Mouse (Mus musculus): ENCODE results near the gene Mfsd12. TPM values are rescaled to one million over a fixed set of nuclear protein-coding genes. Genes with fewer than 3 reads are reported as not detected.
A peak's percentile ranks its signal among the peaks of the same experiment; 100 is the strongest.

Gene Mfsd12
- total RNA-seq, 1 experiment = 28.7 TPM

GRCm38 (mm10) chr10:81367207-81367495 lies 9.9 kb downstream of the Mfsd12 start:
- TF ChIP-seq HCFC1 (IDR thresholded peaks at IDR 0.05; ENCODE audit: borderline replicate concordance, insufficient read depth, low read length) = no peak
- no peak overlapping the region for H3K4me3 ChIP-seq (ENCODE audit: insufficient read depth in 1 of 2, low read depth in 1 of 2, low read length in 2 of 2, poor library complexity in 1 of 2, severe bottlenecking in 1 of 2)
- peaks cover 68% of the 10 kb centered on the region for H3K36me3 ChIP-seq (ENCODE audit: control insufficient read depth, insufficient read depth, low read length, poor library complexity, severe bottlenecking)
- in situ Hi-C loops (cut with MboI; ENCODE audit: low sequenced_read_pairs in 2 of 2, unreplicated experiment in 2 of 2) = no loop called here
- no peak for DNase-seq (ENCODE audit: low read depth, low spot score)
- no peak overlapping the region for H3K9ac ChIP-seq (ENCODE audit: insufficient read depth, low read depth, low read length, poor library complexity, severe bottlenecking)
- no peaks in the 10 kb centered on the region for H3K9me3 ChIP-seq (ENCODE audit: control insufficient read depth, insufficient read depth, low read depth, low read length)
- peaks cover 0 to 37% of the 10 kb centered on the region in 2 experiments; a peak in 3 of 4 replicates for H3K4me1 ChIP-seq (ENCODE audit: control insufficient read depth in 2 of 2, insufficient read depth in 2 of 2, low read length in 2 of 2, poor library complexity in 1 of 2)
- H3K27ac ChIP-seq (ENCODE audit: insufficient read depth, low read depth, low read length, poor library complexity, severe bottlenecking) = no peak overlapping the region

GRCm38 (mm10) chr10:81375322-81375721 lies 18.0 kb downstream of the Mfsd12 start:
- peaks cover 6 to 15% of the 10 kb centered on the region in 2 experiments; a peak in 2 of 4 replicates for H3K4me1 ChIP-seq (ENCODE audit: control insufficient read depth in 2 of 2, insufficient read depth in 2 of 2, low read length in 2 of 2, poor library complexity in 1 of 2)
- peak overlapping the region in 1 of 2 experiments; percentile 10; a peak in 1 of 4 replicates for H3K4me3 ChIP-seq (ENCODE audit: insufficient read depth in 1 of 2, low read depth in 1 of 2, low read length in 2 of 2, poor library complexity in 1 of 2, severe bottlenecking in 1 of 2)
- in situ Hi-C loops (cut with MboI; ENCODE audit: low sequenced_read_pairs in 2 of 2, unreplicated experiment in 2 of 2) = no loop called here
- H3K9me3 ChIP-seq (ENCODE audit: control insufficient read depth, insufficient read depth, low read depth, low read length) = no peaks in the 10 kb centered on the region
- H3K9ac ChIP-seq (ENCODE audit: insufficient read depth, low read depth, low read length, poor library complexity, severe bottlenecking) = peak overlapping the region; percentile 46; the same call in 1 of the 2 replicates
- TF ChIP-seq ZNF384 (IDR thresholded peaks at IDR 0.05; ENCODE audit: low read depth, low read length) (no peak), MAFK (IDR thresholded peaks at IDR 0.05; ENCODE audit: insufficient read depth, low read depth, low read length) (peak; percentile 52; the same call in 1 of the 2 replicates)
- peaks cover 39% of the 10 kb centered on the region for H3K36me3 ChIP-seq (ENCODE audit: control insufficient read depth, insufficient read depth, low read length, poor library complexity, severe bottlenecking)
- no peak overlapping the region; the same call in 1 of the 2 replicates for H3K27ac ChIP-seq (ENCODE audit: insufficient read depth, low read depth, low read length, poor library complexity, severe bottlenecking)
- no peak for DNase-seq (ENCODE audit: low read depth, low spot score)

DNA sequence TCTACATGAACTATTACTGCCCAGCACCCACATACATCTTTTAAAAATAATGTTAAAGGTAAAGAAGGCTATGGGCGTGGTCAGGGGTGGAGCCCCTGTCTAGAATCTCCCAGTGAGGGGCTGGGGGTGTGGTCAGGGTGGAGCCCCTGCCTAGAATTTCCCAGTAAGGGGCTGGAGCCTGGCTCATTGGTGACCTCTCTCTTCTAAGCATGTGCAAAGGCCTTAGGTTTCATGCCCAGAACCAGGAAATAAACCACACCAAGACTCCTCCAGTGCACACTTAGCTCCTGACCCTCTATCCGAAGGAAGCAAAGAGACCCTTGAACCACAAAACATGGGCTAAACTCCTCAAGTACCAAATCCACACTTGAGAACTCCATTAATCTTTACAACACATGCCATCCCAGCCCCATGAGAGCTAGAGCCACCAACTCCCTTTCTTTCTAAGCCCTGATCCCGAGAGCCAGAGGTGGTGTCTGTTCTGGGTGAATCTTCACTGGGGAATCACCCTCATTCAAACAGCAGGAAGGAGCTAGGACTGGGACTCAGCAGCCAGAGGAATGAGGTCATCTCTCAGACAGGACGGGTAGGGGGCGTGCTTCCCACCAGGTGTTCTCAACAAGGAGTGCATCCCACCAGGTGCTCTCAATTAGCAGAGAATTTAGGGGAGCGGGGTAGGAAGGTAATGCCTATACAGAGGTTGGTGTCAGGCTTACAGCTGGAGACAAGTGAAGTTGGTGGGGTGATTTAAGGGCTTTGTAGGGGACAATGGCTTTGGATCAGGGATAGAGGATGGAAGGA lies 19.5 kb downstream of the Mfsd12 start:
- H3K9me3 ChIP-seq (ENCODE audit: control insufficient read depth, insufficient read depth, low read depth, low read length) = no peaks in the 10 kb centered on the region
- in situ Hi-C loops (cut with MboI; ENCODE audit: low sequenced_read_pairs in 2 of 2, unreplicated experiment in 2 of 2) = no loop called here
- H3K4me3 ChIP-seq (ENCODE audit: insufficient read depth in 1 of 2, low read depth in 1 of 2, low read length in 2 of 2, poor library complexity in 1 of 2, severe bottlenecking in 1 of 2) = peak overlapping the region; percentile 78 to 87
- peaks cover 6 to 12% of the 10 kb centered on the region in 2 experiments; a peak in 2 of 4 replicates for H3K4me1 ChIP-seq (ENCODE audit: control insufficient read depth in 2 of 2, insufficient read depth in 2 of 2, low read length in 2 of 2, poor library complexity in 1 of 2)
- H3K27ac ChIP-seq (ENCODE audit: insufficient read depth, low read depth, low read length, poor library complexity, severe bottlenecking) = 0 out of 2 replicates have a peak overlapping the region, but pooled peaks have one; percentile 2
- TF ChIP-seq HCFC1 (IDR thresholded peaks at IDR 0.05; ENCODE audit: borderline replicate concordance, insufficient read depth, low read length) = no peak
- TF ChIP-seq ZC3H11A (IDR thresholded peaks at IDR 0.05; ENCODE audit: borderline replicate concordance, low read depth, low read length) = no peak
- TF ChIP-seq CHD2 (IDR thresholded peaks at IDR 0.05; ENCODE audit: low read depth, low read length) = no peak
- TF ChIP-seq ZNF384 (IDR thresholded peaks at IDR 0.05; ENCODE audit: low read depth, low read length) = no peak
- peaks cover 25% of the 10 kb centered on the region; the same call in 1 of the 2 replicates for H3K36me3 ChIP-seq (ENCODE audit: control insufficient read depth, insufficient read depth, low read length, poor library complexity, severe bottlenecking)
- H3K9ac ChIP-seq (ENCODE audit: insufficient read depth, low read depth, low read length, poor library complexity, severe bottlenecking) = peak overlapping the region; percentile 91
- no peak for DNase-seq (ENCODE audit: low read depth, low spot score)

DNA sequence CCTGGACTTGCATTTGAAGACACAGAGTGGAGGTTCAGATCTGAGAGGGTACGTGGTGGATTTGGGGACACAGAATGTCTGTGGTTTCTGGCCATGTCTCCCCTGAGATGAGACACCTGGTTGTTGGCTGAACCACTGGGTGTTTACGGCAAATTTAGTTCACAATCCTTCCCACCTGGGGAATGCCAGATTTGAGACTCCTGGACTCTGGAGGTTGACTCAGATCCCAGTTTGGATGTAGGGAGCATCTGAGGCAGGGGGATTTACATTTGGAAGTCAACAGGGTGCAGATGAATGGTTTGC lies 20.0 kb downstream of the Mfsd12 start:
- Histone ChIP-seq H3K9ac (ENCODE audit: insufficient read depth, low read depth, low read length, poor library complexity, severe bottlenecking) (peak overlapping the region; percentile 91), H3K9me3 (ENCODE audit: control insufficient read depth, insufficient read depth, low read depth, low read length) (no peaks in the 10 kb centered on the region), H3K4me1 (ENCODE audit: control insufficient read depth in 2 of 2, insufficient read depth in 2 of 2, low read length in 2 of 2, poor library complexity in 1 of 2) (peaks cover 6 to 9% of the 10 kb centered on the region in 2 experiments; a peak in 2 of 4 replicates), H3K27ac (ENCODE audit: insufficient read depth, low read depth, low read length, poor library complexity, severe bottlenecking) (no peak overlapping the region; the same call in 1 of the 2 replicates), H3K36me3 (ENCODE audit: control insufficient read depth, insufficient read depth, low read length, poor library complexity, severe bottlenecking) (peaks cover 24% of the 10 kb centered on the region; the same call in 1 of the 2 replicates), H3K4me3 (ENCODE audit: insufficient read depth in 1 of 2, low read depth in 1 of 2, low read length in 2 of 2, poor library complexity in 1 of 2, severe bottlenecking in 1 of 2) (peak overlapping the region; percentile 78 to 87)
- TF ChIP-seq MAFK (IDR thresholded peaks at IDR 0.05; ENCODE audit: insufficient read depth, low read depth, low read length) = no peak
- no peak for TF ChIP-seq HCFC1 (IDR thresholded peaks at IDR 0.05; ENCODE audit: borderline replicate concordance, insufficient read depth, low read length)
- TF ChIP-seq CHD2 (IDR thresholded peaks at IDR 0.05; ENCODE audit: low read depth, low read length) = no peak
- no peak for TF ChIP-seq ZC3H11A (IDR thresholded peaks at IDR 0.05; ENCODE audit: borderline replicate concordance, low read depth, low read length)
- no peak for TF ChIP-seq ZNF384 (IDR thresholded peaks at IDR 0.05; ENCODE audit: low read depth, low read length)
- no peak for DNase-seq (ENCODE audit: low read depth, low spot score)
- in situ Hi-C loops (cut with MboI; ENCODE audit: low sequenced_read_pairs in 2 of 2, unreplicated experiment in 2 of 2) = no loop called here

Data from ES-E14 (cell line).